Mouse (Mus musculus): ENCODE results near the gene B4galt2.

DNA sequence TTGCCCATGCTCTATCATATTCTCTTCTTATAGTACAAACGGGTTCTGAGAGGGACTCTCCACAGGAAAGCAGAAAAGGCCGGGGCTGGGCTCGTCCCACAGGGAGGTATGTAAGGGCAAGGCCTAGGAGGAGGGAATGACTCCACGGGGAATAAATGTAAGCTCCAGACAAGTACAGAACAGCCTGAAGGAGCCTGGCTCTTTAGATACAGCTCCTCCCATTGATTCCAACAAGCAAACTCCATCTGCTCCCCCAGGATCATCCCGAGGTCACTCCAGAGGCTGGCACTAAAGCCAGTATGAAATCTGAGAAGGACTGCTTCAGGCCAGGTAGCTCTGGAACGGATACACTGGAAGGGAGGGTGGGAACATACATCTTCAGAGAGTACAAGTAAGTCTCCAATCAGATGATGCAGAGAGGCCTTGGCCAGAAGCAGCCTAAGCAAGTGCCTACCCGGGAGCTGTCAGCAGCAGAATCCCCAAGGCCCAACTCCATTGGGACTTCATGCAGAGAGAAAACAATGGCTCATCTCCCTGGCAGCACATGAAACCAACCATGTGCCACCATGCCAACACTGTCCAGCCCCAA lies 29.5 kb upstream of the B4galt2 start:
- TF ChIP-seq CTCF (IDR thresholded peaks at IDR 0.05; ENCODE audit: control insufficient read depth, insufficient read depth, insufficient read length) (no peak), MYOG (IDR thresholded peaks at IDR 0.05; ENCODE audit: control insufficient read depth, extremely low read depth, insufficient read length) (no peak), MYOD1 (IDR thresholded peaks at IDR 0.05; ENCODE audit: control insufficient read depth, insufficient read length, low read depth) (no peak), USF1 (IDR thresholded peaks at IDR 0.05; ENCODE audit: low read depth) (no peak)

Data from C2C12 (cell line).